Mouse (Mus musculus) erythroblast, embryonic 14.5 days (primary cell): Measurements from ENCODE around the gene Slc29a4. TPM values are rescaled to one million over a fixed set of nuclear protein-coding genes. Genes with fewer than 3 reads are reported as not detected.

ENCODE experiments used
- H3K27me3 ChIP-seq: 2 replicates; pipeline ENCODE4 v1.6.1; 2012; ENCODE audit warnings: inconsistent platforms; ENCODE audit not compliant: control insufficient read depth
- H3K36me3 ChIP-seq: 2 replicates; pipeline ENCODE4 v1.6.1; 2012; ENCODE audit warnings: mild to moderate bottlenecking, inconsistent platforms; ENCODE audit not compliant: control insufficient read depth
- H3K4me1 ChIP-seq: 2 replicates; pipeline ENCODE4 v1.6.1; 2012; ENCODE audit warnings: inconsistent platforms; ENCODE audit not compliant: control insufficient read depth
- H3K4me3 ChIP-seq: replicated peaks from 2 replicates; pipeline ENCODE3; 2012; ENCODE audit warnings: moderate library complexity, mild to moderate bottlenecking, inconsistent platforms
- H3K9me3 ChIP-seq: 2 replicates; pipeline ENCODE4 v1.6.1; 2012; ENCODE audit warnings: low read length, inconsistent platforms, mixed read lengths; ENCODE audit not compliant: control insufficient read depth
- GATA1 ChIP-seq: IDR thresholded peaks from 2 replicates; pipeline ENCODE4 v1.6.1; 2012; ENCODE audit warnings: low read length, inconsistent platforms, mixed read lengths
- TAL1 ChIP-seq: IDR thresholded peaks from 3 replicates; pipeline ENCODE4 v1.6.1; 2012; ENCODE audit warnings: low read length, inconsistent platforms, mixed read lengths
- polyA plus RNA-seq: library from polyadenylated mRNA; stranded (reverse); fragments of >175 nt; gene quantifications from 2 replicates; pipeline ENCODE4 v1.2.3, GENCODE M21; 2012

Gene Slc29a4
- polyA plus RNA-seq, 1 experiment, result not detected

- Histone ChIP-seq H3K27me3 (no peaks in the 10 kb centered on the region; the same call in 1 of the 2 replicates), H3K9me3 (no peaks in the 10 kb centered on the region), H3K4me3 (no peak overlapping the region), H3K4me1 (no peaks in the 10 kb centered on the region), H3K36me3 (no peaks in the 10 kb centered on the region)
- no peak for TF ChIP-seq GATA1
- no peak for TF ChIP-seq TAL1
These were observed 26.2 kb downstream of the Slc29a4 start for GRCm38 (mm10) chr5:142718486-142718885.

- Histone ChIP-seq H3K4me1 (peaks cover 4% of the 10 kb centered on the region), H3K9me3 (no peaks in the 10 kb centered on the region), H3K36me3 (no peaks in the 10 kb centered on the region), H3K27me3 (no peaks in the 10 kb centered on the region), H3K4me3 (no peak overlapping the region)
- TF ChIP-seq TAL1 (no peak), GATA1 (no peak)
These were observed 27.6 kb downstream of the Slc29a4 start for GRCm38 (mm10) chr5:142719897-142720296.

- Histone ChIP-seq H3K36me3 (peaks cover 13% of the 10 kb centered on the region; the same call in 1 of the 2 replicates), H3K4me1 (peaks cover 4% of the 10 kb centered on the region), H3K27me3 (no peaks in the 10 kb centered on the region), H3K9me3 (peaks cover 2% of the 10 kb centered on the region; the same call in 1 of the 2 replicates), H3K4me3 (no peak overlapping the region)
- TF ChIP-seq TAL1 (no peak), GATA1 (no peak)
These were observed 31.3 kb downstream of the Slc29a4 start for GRCm38 (mm10) chr5:142723520-142724133.

GRCm38 (mm10) chr5:142724265-142724664, 32.0 kb downstream of the Slc29a4 start:
- H3K36me3 ChIP-seq, result peaks cover 13% of the 10 kb centered on the region; the same call in 1 of the 2 replicates
- H3K9me3 ChIP-seq, result peaks cover 2% of the 10 kb centered on the region; the same call in 1 of the 2 replicates
- H3K4me3 ChIP-seq, result no peak overlapping the region
- TF ChIP-seq TAL1 (no peak), GATA1 (no peak)
- H3K4me1 ChIP-seq, result peaks cover 4% of the 10 kb centered on the region
- no peaks in the 10 kb centered on the region for H3K27me3 ChIP-seq

GRCm38 (mm10) chr5:142726748-142727147, 34.4 kb downstream of the Slc29a4 start:
- Histone ChIP-seq H3K4me1 (peaks cover 4% of the 10 kb centered on the region), H3K27me3 (no peaks in the 10 kb centered on the region), H3K4me3 (no peak overlapping the region), H3K36me3 (peaks cover 17% of the 10 kb centered on the region; the same call in 1 of the 2 replicates), H3K9me3 (peaks cover 2% of the 10 kb centered on the region; the same call in 1 of the 2 replicates)
- TF ChIP-seq TAL1, result no peak
- TF ChIP-seq GATA1, result no peak

- TF ChIP-seq TAL1, result no peak
- no peak for TF ChIP-seq GATA1
- Histone ChIP-seq H3K27me3 (no peaks in the 10 kb centered on the region), H3K4me3 (no peak overlapping the region), H3K9me3 (peaks cover 2% of the 10 kb centered on the region; the same call in 1 of the 2 replicates), H3K36me3 (peaks cover 20% of the 10 kb centered on the region), H3K4me1 (peaks cover 4% of the 10 kb centered on the region)
These were observed 36.0 kb downstream of the Slc29a4 start for GRCm38 (mm10) chr5:142728301-142728700.

GRCm38 (mm10) chr5:142730295-142730694, 38.0 kb downstream of the Slc29a4 start:
- Histone ChIP-seq H3K4me3 (no peak overlapping the region), H3K27me3 (no peaks in the 10 kb centered on the region), H3K4me1 (no peaks in the 10 kb centered on the region; the same call in 1 of the 2 replicates), H3K9me3 (peaks cover 2% of the 10 kb centered on the region; the same call in 1 of the 2 replicates), H3K36me3 (peaks cover 23% of the 10 kb centered on the region)
- TF ChIP-seq GATA1 (no peak), TAL1 (no peak)

GRCm38 (mm10) chr5:142731916-142732315, 39.6 kb downstream of the Slc29a4 start:
- Histone ChIP-seq H3K9me3 (peaks cover 2% of the 10 kb centered on the region; the same call in 1 of the 2 replicates), H3K4me1 (no peaks in the 10 kb centered on the region; the same call in 1 of the 2 replicates), H3K27me3 (no peaks in the 10 kb centered on the region), H3K36me3 (peaks cover 29% of the 10 kb centered on the region), H3K4me3 (no peak overlapping the region)
- TF ChIP-seq GATA1 (no peak), TAL1 (no peak)

- TF ChIP-seq GATA1 (no peak), TAL1 (no peak)
- H3K36me3 ChIP-seq, result peaks cover 38% of the 10 kb centered on the region
- no peaks in the 10 kb centered on the region for H3K27me3 ChIP-seq
- H3K4me1 ChIP-seq, result no peaks in the 10 kb centered on the region
- H3K9me3 ChIP-seq, result peaks cover 2% of the 10 kb centered on the region; the same call in 1 of the 2 replicates
- H3K4me3 ChIP-seq, result no peak overlapping the region
These were observed 47.6 kb downstream of the Slc29a4 start for GRCm38 (mm10) chr5:142739941-142740340.
